Mouse (Mus musculus): Measurements from ENCODE around the gene Gbp8. TPM values are rescaled to one million over a fixed set of nuclear protein-coding genes. Genes with fewer than 3 reads are reported as not detected.
"Not testable (repeated sequence)": the region's sequence is repeated elsewhere in the genome, so short reads cannot be mapped to it uniquely, and the experiment has no call there.

The Gbp8 gene
- 5.5 and 11.3 TPM in 2 replicates for polyA plus RNA-seq (2011; ENCODE audit: insufficient read depth, insufficient read length, low replicate concordance, missing spikeins)

- not testable (repeated sequence) for H3K27ac ChIP-seq (ENCODE audit: control insufficient read depth, insufficient read depth, low read depth, low read length, poor library complexity); H3K4me1 ChIP-seq (ENCODE audit: control insufficient read depth, insufficient read depth, low read length)
- 2% methylated on average over 2 of the region's 2 CpGs for WGBS
- H3K4me3 ChIP-seq (replicated peaks; ENCODE audit: control insufficient read depth, low read depth, low read length), result peak within 1 kb of the TSS; percentile 40
These were observed at the start of gene Gbp8, which contains the start of the genes Gbp9 and Gbp4 for GRCm38 (mm10) chr5:105139409-105140088. Gbp8 (minus strand) TSS chr5:105139540. Gbp9 (minus strand) TSS chr5:105139539. Gbp4 (minus strand) TSS chr5:105139586.

GRCm38 (mm10) chr5:105181446-105181845 lies 42.1 kb upstream of the Gbp8 start:
- no peaks in the 10 kb centered on the region for H3K4me1 ChIP-seq (ENCODE audit: control insufficient read depth, insufficient read depth, low read length)
- no peak overlapping the region for H3K4me3 ChIP-seq (replicated peaks; ENCODE audit: control insufficient read depth, low read depth, low read length)
- H3K27ac ChIP-seq (ENCODE audit: control insufficient read depth, insufficient read depth, low read depth, low read length, poor library complexity), result no peak overlapping the region
- TF ChIP-seq POLR2A (IDR thresholded peaks at IDR 0.05; ENCODE audit: borderline replicate concordance, control insufficient read depth, low read depth, low read length) (no peak), CTCF (IDR thresholded peaks at IDR 0.05; ENCODE audit: control insufficient read depth, insufficient read depth, low read length) (no peak)

- TF ChIP-seq CTCF (IDR thresholded peaks at IDR 0.05; ENCODE audit: control insufficient read depth, insufficient read depth, low read length), result no peak
- TF ChIP-seq POLR2A (IDR thresholded peaks at IDR 0.05; ENCODE audit: borderline replicate concordance, control insufficient read depth, low read depth, low read length), result no peak
- H3K4me1 ChIP-seq (ENCODE audit: control insufficient read depth, insufficient read depth, low read length), result no peaks in the 10 kb centered on the region
- no peak overlapping the region for H3K27ac ChIP-seq (ENCODE audit: control insufficient read depth, insufficient read depth, low read depth, low read length, poor library complexity)
- no peak overlapping the region for H3K4me3 ChIP-seq (replicated peaks; ENCODE audit: control insufficient read depth, low read depth, low read length)
- 68% methylated on average over 5 of the region's 5 CpGs for WGBS
These were observed 17.2 kb upstream of the Gbp8 start for GRCm38 (mm10) chr5:105156582-105156981.

- TF ChIP-seq POLR2A (IDR thresholded peaks at IDR 0.05; ENCODE audit: borderline replicate concordance, control insufficient read depth, low read depth, low read length) (no peak), CTCF (IDR thresholded peaks at IDR 0.05; ENCODE audit: control insufficient read depth, insufficient read depth, low read length) (no peak)
- Histone ChIP-seq H3K4me3 (replicated peaks; ENCODE audit: control insufficient read depth, low read depth, low read length) (no peak overlapping the region), H3K27ac (ENCODE audit: control insufficient read depth, insufficient read depth, low read depth, low read length, poor library complexity) (no peak overlapping the region), H3K4me1 (ENCODE audit: control insufficient read depth, insufficient read depth, low read length) (no peaks in the 10 kb centered on the region)
These were observed 14.7 kb upstream of the Gbp8 start for GRCm38 (mm10) chr5:105154049-105154448.

GRCm38 (mm10) chr5:105148062-105148461 lies 8.7 kb upstream of the Gbp8 start:
- not testable (repeated sequence) for H3K4me1 ChIP-seq (ENCODE audit: control insufficient read depth, insufficient read depth, low read length); H3K27ac ChIP-seq (ENCODE audit: control insufficient read depth, insufficient read depth, low read depth, low read length, poor library complexity); H3K4me3 ChIP-seq (replicated peaks; ENCODE audit: control insufficient read depth, low read depth, low read length)
- WGBS, result 28% methylated on average over 2 of the region's 2 CpGs

GRCm38 (mm10) chr5:105146447-105146846 lies 7.1 kb upstream of the Gbp8 start:
- Histone ChIP-seq H3K27ac (ENCODE audit: control insufficient read depth, insufficient read depth, low read depth, low read length, poor library complexity) (no peak overlapping the region), H3K4me3 (replicated peaks; ENCODE audit: control insufficient read depth, low read depth, low read length) (no peak overlapping the region), H3K4me1 (ENCODE audit: control insufficient read depth, insufficient read depth, low read length) (peaks cover 3% of the 10 kb centered on the region; the same call in 1 of the 2 replicates)
- no peak for TF ChIP-seq POLR2A (IDR thresholded peaks at IDR 0.05; ENCODE audit: borderline replicate concordance, control insufficient read depth, low read depth, low read length)
- no peak for TF ChIP-seq CTCF (IDR thresholded peaks at IDR 0.05; ENCODE audit: control insufficient read depth, insufficient read depth, low read length)

GRCm38 (mm10) chr5:105145731-105146130 lies 6.4 kb upstream of the Gbp8 start:
- not testable (repeated sequence) for H3K4me1 ChIP-seq (ENCODE audit: control insufficient read depth, insufficient read depth, low read length); H3K4me3 ChIP-seq (replicated peaks; ENCODE audit: control insufficient read depth, low read depth, low read length); H3K27ac ChIP-seq (ENCODE audit: control insufficient read depth, insufficient read depth, low read depth, low read length, poor library complexity)
- WGBS, result 4% methylated on average over 3 of the region's 3 CpGs

- H3K4me1 ChIP-seq (ENCODE audit: control insufficient read depth, insufficient read depth, low read length); H3K27ac ChIP-seq (ENCODE audit: control insufficient read depth, insufficient read depth, low read depth, low read length, poor library complexity); H3K4me3 ChIP-seq (replicated peaks; ENCODE audit: control insufficient read depth, low read depth, low read length): not testable (repeated sequence)
- WGBS, result 70% methylated on average over 2 of the region's 2 CpGs
These were observed 910 bp upstream of the Gbp8 start for GRCm38 (mm10) chr5:105140089-105140810.

- Histone ChIP-seq H3K27ac (ENCODE audit: control insufficient read depth, insufficient read depth, low read depth, low read length, poor library complexity) (no peak overlapping the region; the same call in 1 of the 2 replicates), H3K4me3 (replicated peaks; ENCODE audit: control insufficient read depth, low read depth, low read length) (peak overlapping the region; percentile 40), H3K4me1 (ENCODE audit: control insufficient read depth, insufficient read depth, low read length) (no peaks in the 10 kb centered on the region)
- TF ChIP-seq POLR2A (IDR thresholded peaks at IDR 0.05; ENCODE audit: borderline replicate concordance, control insufficient read depth, low read depth, low read length) (no peak), CTCF (IDR thresholded peaks at IDR 0.05; ENCODE audit: control insufficient read depth, insufficient read depth, low read length) (no peak)
- WGBS, result 72% methylated on average over 1 of the region's 1 CpGs
These were observed 434 bp downstream of the Gbp8 start for GRCm38 (mm10) chr5:105138906-105139305.

- H3K27ac ChIP-seq (ENCODE audit: control insufficient read depth, insufficient read depth, low read depth, low read length, poor library complexity); H3K4me1 ChIP-seq (ENCODE audit: control insufficient read depth, insufficient read depth, low read length); H3K4me3 ChIP-seq (replicated peaks; ENCODE audit: control insufficient read depth, low read depth, low read length): not testable (repeated sequence)
- 14% methylated on average over 3 of the region's 3 CpGs for WGBS
These were observed 2.5 kb downstream of the Gbp8 start for GRCm38 (mm10) chr5:105136706-105137304.

GRCm38 (mm10) chr5:105121731-105122130 lies 17.6 kb downstream of the Gbp8 start:
- H3K27ac ChIP-seq (ENCODE audit: control insufficient read depth, insufficient read depth, low read depth, low read length, poor library complexity); H3K4me3 ChIP-seq (replicated peaks; ENCODE audit: control insufficient read depth, low read depth, low read length); H3K4me1 ChIP-seq (ENCODE audit: control insufficient read depth, insufficient read depth, low read length): not testable (repeated sequence)
- WGBS, result 73% methylated on average over 6 of the region's 6 CpGs
